Mouse (Mus musculus) embryonic facial prominence, embryonic 10.5 days (tissue): Measurements from ENCODE around the gene Cldn9. TPM values are rescaled to one million over a fixed set of nuclear protein-coding genes. Genes with fewer than 3 reads are reported as not detected.

Source experiments
- DNase-seq: peaks from one replicate; pipeline ENCODE4 v3.0.0-alpha.2; 2017; ENCODE audit warnings: low spot score
- H3K27ac ChIP-seq: fragments of 300-500 bp; sonication (generic); replicated peaks from 2 replicates; pipeline ENCODE4 v1.5.1; 2016; ENCODE audit warnings: mild to moderate bottlenecking
- H3K27me3 ChIP-seq: fragments of 300-500 bp; sonication (generic); replicated peaks from 2 replicates; pipeline ENCODE4 v1.6.1; 2016; ENCODE audit warnings: low read depth, mild to moderate bottlenecking; ENCODE audit not compliant: poor library complexity, severe bottlenecking
- H3K36me3 ChIP-seq: fragments of 300-500 bp; sonication (generic); replicated peaks from 2 replicates; pipeline ENCODE4 v1.6.1; 2016; ENCODE audit warnings: mild to moderate bottlenecking, moderate library complexity
- H3K4me1 ChIP-seq: fragments of 300-500 bp; sonication (generic); 2 replicates; pipeline ENCODE4 v1.6.1; 2016
- H3K4me3 ChIP-seq: fragments of 300-500 bp; sonication (generic); 2 replicates; pipeline ENCODE4 v1.5.1; 2016; ENCODE audit warnings: mild to moderate bottlenecking, moderate library complexity
- H3K9me3 ChIP-seq: fragments of 300-500 bp; sonication (generic); 2 replicates; pipeline ENCODE4 v1.6.1; 2016; ENCODE audit warnings: mild to moderate bottlenecking
- WGBS: fragments of 180-500 bp; shearing (Covaris S2); methylation state at CpG from one replicate; pipeline ENCODE4 v1.1.7; 2016; 5-methylcytosine and 5-hydroxymethylcytosine counted together
- polyA plus RNA-seq: library from polyadenylated mRNA; unstranded; fragments of >200 nt; fragmentation: Nextera tagmentation; extraction: Ambion mirVana; gene quantifications from 2 replicates; pipeline ENCODE4 v1.2.1, GENCODE M21; 2016

Cldn9 gene
- polyA plus RNA-seq, 1 experiment from 2014 or later = 13.5 TPM

GRCm38 (mm10) chr17:23660117-23660875 is 23.5 kb downstream of the Cldn9 start, which contains the start of gene Bicdl2:
Bicdl2 (plus strand) TSS chr17:23660506.
- Histone ChIP-seq H3K27me3 (peaks cover 52% of the 10 kb centered on the region), H3K9me3 (no peaks in the 10 kb centered on the region), H3K27ac (no peak within 1 kb of the TSS), H3K4me1 (peaks cover 20% of the 10 kb centered on the region), H3K36me3 (no peaks in the 10 kb centered on the region), H3K4me3 (peak within 1 kb of the TSS; percentile 38)
- 5% methylated on average over 27 of the region's 27 CpGs for WGBS
- DNase-seq = peak; percentile 68

- Histone ChIP-seq H3K36me3 (no peaks in the 10 kb centered on the region), H3K4me1 (peaks cover 12% of the 10 kb centered on the region), H3K27ac (no peak overlapping the region), H3K4me3 (no peak overlapping the region), H3K27me3 (peaks cover 48% of the 10 kb centered on the region), H3K9me3 (no peaks in the 10 kb centered on the region)
- WGBS = 79% methylated on average over 3 of the region's 3 CpGs
- no peak for DNase-seq
These were observed 25.4 kb downstream of the Cldn9 start for GRCm38 (mm10) chr17:23658450-23658849.

- H3K36me3 ChIP-seq = no peaks in the 10 kb centered on the region
- no peaks in the 10 kb centered on the region for H3K9me3 ChIP-seq
- H3K27me3 ChIP-seq = peaks cover 7% of the 10 kb centered on the region
- no peak overlapping the region for H3K4me3 ChIP-seq
- 72% methylated on average over 2 of the region's 2 CpGs for WGBS
- DNase-seq = no peak
- no peak overlapping the region for H3K27ac ChIP-seq
- H3K4me1 ChIP-seq = no peaks in the 10 kb centered on the region
These were observed 29.4 kb downstream of the Cldn9 start for GRCm38 (mm10) chr17:23654410-23654809.

- no peak overlapping the region for H3K4me3 ChIP-seq
- WGBS = 68% methylated on average over 6 of the region's 6 CpGs
- H3K4me1 ChIP-seq = no peaks in the 10 kb centered on the region
- H3K9me3 ChIP-seq = no peaks in the 10 kb centered on the region
- H3K27ac ChIP-seq = no peak overlapping the region
- peaks cover 3% of the 10 kb centered on the region; the same call in 1 of the 2 replicates for H3K27me3 ChIP-seq
- no peaks in the 10 kb centered on the region for H3K36me3 ChIP-seq
- DNase-seq = no peak
These were observed 29.8 kb downstream of the Cldn9 start for GRCm38 (mm10) chr17:23654001-23654400.

GRCm38 (mm10) chr17:23653324-23653723 is 30.5 kb downstream of the Cldn9 start:
- WGBS = 66% methylated on average over 2 of the region's 2 CpGs
- no peak overlapping the region for H3K4me3 ChIP-seq
- DNase-seq = no peak

GRCm38 (mm10) chr17:23651363-23651762 is 32.5 kb downstream of the Cldn9 start:
- peaks cover 10% of the 10 kb centered on the region for H3K27me3 ChIP-seq
- H3K36me3 ChIP-seq = no peaks in the 10 kb centered on the region
- no peaks in the 10 kb centered on the region for H3K4me1 ChIP-seq
- no peak overlapping the region for H3K4me3 ChIP-seq
- WGBS = 88% methylated on average over 6 of the region's 6 CpGs
- no peaks in the 10 kb centered on the region for H3K9me3 ChIP-seq
- H3K27ac ChIP-seq = no peak overlapping the region
- DNase-seq = no peak

More at GRCm38 (mm10) chr17:23653324-23653723, 30.5 kb downstream of the Cldn9 start:
- Histone ChIP-seq H3K27me3 (no peaks in the 10 kb centered on the region), H3K36me3 (no peaks in the 10 kb centered on the region), H3K4me1 (no peaks in the 10 kb centered on the region), H3K27ac (no peak overlapping the region), H3K9me3 (no peaks in the 10 kb centered on the region)

- no peak overlapping the region for H3K27ac ChIP-seq
- no peak overlapping the region for H3K4me3 ChIP-seq
- DNase-seq = no peak
- H3K9me3 ChIP-seq = no peaks in the 10 kb centered on the region
- peaks cover 11% of the 10 kb centered on the region for H3K4me1 ChIP-seq
- no peaks in the 10 kb centered on the region for H3K36me3 ChIP-seq
- WGBS = 28% methylated on average over 10 of the region's 10 CpGs
- H3K27me3 ChIP-seq = peaks cover 43% of the 10 kb centered on the region
These were observed 37.9 kb downstream of the Cldn9 start for GRCm38 (mm10) chr17:23645894-23646293.

GRCm38 (mm10) chr17:23644613-23645495 is 39.0 kb downstream of the Cldn9 start, which contains the start of gene Mmp25:
Mmp25 (minus strand) TSS chr17:23645277.
- DNase-seq = peak; percentile 62
- Histone ChIP-seq H3K4me1 (peaks cover 11% of the 10 kb centered on the region), H3K9me3 (no peaks in the 10 kb centered on the region), H3K4me3 (peak within 1 kb of the TSS; percentile 62), H3K27me3 (peaks cover 43% of the 10 kb centered on the region), H3K36me3 (no peaks in the 10 kb centered on the region), H3K27ac (peak within 1 kb of the TSS; percentile 72)
- under 1% methylated on average over 58 of the region's 58 CpGs for WGBS

Other genes with a start within 250 kb of the Cldn9 start
- gene Vmn2r117, start 204.3 kb downstream of the Cldn9 start, polyA plus RNA-seq = not detected in 2 replicates
- 27.2 and 31.0 TPM in 2 replicates for gene Zfp213, start 119.8 kb downstream of the Cldn9 start, polyA plus RNA-seq
- 22.4 and 24.4 TPM in 2 replicates for gene Zfp13, start 84.5 kb downstream of the Cldn9 start, polyA plus RNA-seq
- gene Zscan10, start 83.2 kb downstream of the Cldn9 start, polyA plus RNA-seq = 0.71 and 1.0 TPM in 2 replicates
- 0.68 and 0.69 TPM in 2 replicates for gene Mmp25, start 38.7 kb downstream of the Cldn9 start, polyA plus RNA-seq
- 0.85 and 1.2 TPM in 2 replicates for gene Bicdl2, start 23.5 kb downstream of the Cldn9 start, polyA plus RNA-seq
- gene Hcfc1r1, start 10.4 kb downstream of the Cldn9 start, polyA plus RNA-seq = 30.4 and 39.7 TPM in 2 replicates
- 70.9 and 72.2 TPM in 2 replicates for gene Thoc6, start 10.1 kb downstream of the Cldn9 start, polyA plus RNA-seq
- gene Tnfrsf12a, start 6.6 kb downstream of the Cldn9 start, polyA plus RNA-seq = 4.6 and 6.4 TPM in 2 replicates
- 77.2 and 81.3 TPM in 2 replicates for gene Cldn6, start 4.8 kb downstream of the Cldn9 start, polyA plus RNA-seq
- 0.05 TPM in 1 of 2 replicates, not detected in the other for gene 1520401A03Rik, start 38.8 kb upstream of the Cldn9 start, polyA plus RNA-seq
- gene Pkmyt1, start 42.3 kb upstream of the Cldn9 start, polyA plus RNA-seq = 61.6 and 62.0 TPM in 2 replicates
- 12.6 and 14.1 TPM in 2 replicates for gene Paqr4, start 56.8 kb upstream of the Cldn9 start, polyA plus RNA-seq
- gene Kremen2, start 61.8 kb upstream of the Cldn9 start, polyA plus RNA-seq = 8.3 and 9.6 TPM in 2 replicates
- 168 and 178 TPM in 2 replicates for gene Flywch1, start 87.6 kb upstream of the Cldn9 start, polyA plus RNA-seq
- 35.4 and 41.3 TPM in 2 replicates for gene Flywch2, start 102.1 kb upstream of the Cldn9 start, polyA plus RNA-seq
- 511 and 516 TPM in 2 replicates for gene Srrm2, start 106.5 kb upstream of the Cldn9 start, polyA plus RNA-seq
- 1,075 and 1,103 TPM in 2 replicates for gene Elob, start 145.1 kb upstream of the Cldn9 start, polyA plus RNA-seq
- 0.21 TPM in 1 of 2 replicates, not detected in the other for gene Prss33, start 152.0 kb upstream of the Cldn9 start, polyA plus RNA-seq
- 0.45 TPM in 1 of 2 replicates, not detected in the other for gene Prss32, start 159.8 kb upstream of the Cldn9 start, polyA plus RNA-seq
- 3.2 and 3.6 TPM in 2 replicates for gene Prss41, start 160.1 kb upstream of the Cldn9 start, polyA plus RNA-seq
- gene Prss21, start 184.0 kb upstream of the Cldn9 start, polyA plus RNA-seq = not detected in 2 replicates
- gene Dcpp1, start 196.8 kb upstream of the Cldn9 start, polyA plus RNA-seq = not detected in 2 replicates
- not detected in 2 replicates for gene Dcpp2, start 196.9 kb upstream of the Cldn9 start, polyA plus RNA-seq
- gene Dcpp3, start 233.4 kb upstream of the Cldn9 start, polyA plus RNA-seq = not detected in 2 replicates